Mouse (Mus musculus): ENCODE results near the gene 6030468B19Rik. TPM values are rescaled to one million over a fixed set of nuclear protein-coding genes. Genes with fewer than 3 reads are reported as not detected.

The 6030468B19Rik gene
- polyA plus RNA-seq (2014; fragmentation: Nextera tagmentation; extraction: Ambion mirVana): 0.65 and 0.91 TPM in 2 replicates

- WGBS: 67% methylated on average over 9 of the region's 9 CpGs
- ATAC-seq (ENCODE audit: insufficient read depth, low FRiP score, low TSS enrichment): no peak
- Histone ChIP-seq H3K27me3 (ENCODE audit: control insufficient read depth, insufficient read depth, low read length) (no peaks in the 10 kb centered on the region), H3K4me3 (ENCODE audit: low read depth, low read length) (no peak within 1 kb of the TSS), H3K9ac (ENCODE audit: low read length) (no peak within 1 kb of the TSS), H3K4me2 (ENCODE audit: low read depth) (no peak within 1 kb of the TSS), H3K36me3 (ENCODE audit: control insufficient read depth, insufficient read depth, low read length) (no peaks in the 10 kb centered on the region), H3K4me1 (ENCODE audit: control insufficient read depth, insufficient read depth, low read length) (no peaks in the 10 kb centered on the region), H3K9me3 (ENCODE audit: control insufficient read depth, low read length) (no peaks in the 10 kb centered on the region), H3K27ac (ENCODE audit: low read depth, low read length) (no peak within 1 kb of the TSS)
- DNase-seq (ENCODE audit: low spot score): no peak
Measured at GRCm38 (mm10) chr11:117797511-117798159, at the start of gene 6030468B19Rik. TSS of gene 6030468B19Rik (plus strand) at chr11:117797660.

GRCm38 (mm10) chr11:117748628-117749027, 48.8 kb upstream of the 6030468B19Rik start:
- no peak overlapping the region for H3K4me2 ChIP-seq (ENCODE audit: low read depth)
- no peak overlapping the region for H3K4me3 ChIP-seq (ENCODE audit: low read depth, low read length)
- no peaks in the 10 kb centered on the region for H3K4me1 ChIP-seq (ENCODE audit: control insufficient read depth, insufficient read depth, low read length)
- no peak overlapping the region for H3K27ac ChIP-seq (ENCODE audit: low read depth, low read length)
- no peaks in the 10 kb centered on the region for H3K27me3 ChIP-seq (ENCODE audit: control insufficient read depth, insufficient read depth, low read length)
- WGBS: 84% methylated on average over 4 of the region's 4 CpGs
- H3K9ac ChIP-seq (ENCODE audit: low read length): no peak overlapping the region
- ATAC-seq (ENCODE audit: insufficient read depth, low FRiP score, low TSS enrichment) (no peak), DNase-seq (ENCODE audit: low spot score) (no peak)
- H3K36me3 ChIP-seq (ENCODE audit: control insufficient read depth, insufficient read depth, low read length): peaks cover 27% of the 10 kb centered on the region
- no peaks in the 10 kb centered on the region for H3K9me3 ChIP-seq (ENCODE audit: control insufficient read depth, low read length)

- H3K9ac ChIP-seq (ENCODE audit: low read length): no peak overlapping the region
- H3K4me3 ChIP-seq (ENCODE audit: low read depth, low read length): no peak overlapping the region
- DNase-seq (ENCODE audit: low spot score): no peak
- 89% methylated on average over 10 of the region's 10 CpGs for WGBS
- no peak for ATAC-seq (ENCODE audit: insufficient read depth, low FRiP score, low TSS enrichment)
- H3K36me3 ChIP-seq (ENCODE audit: control insufficient read depth, insufficient read depth, low read length): peaks cover 27% of the 10 kb centered on the region
- no peaks in the 10 kb centered on the region for H3K9me3 ChIP-seq (ENCODE audit: control insufficient read depth, low read length)
- H3K4me1 ChIP-seq (ENCODE audit: control insufficient read depth, insufficient read depth, low read length): no peaks in the 10 kb centered on the region
- no peak overlapping the region for H3K4me2 ChIP-seq (ENCODE audit: low read depth)
- H3K27ac ChIP-seq (ENCODE audit: low read depth, low read length): no peak overlapping the region
- no peaks in the 10 kb centered on the region for H3K27me3 ChIP-seq (ENCODE audit: control insufficient read depth, insufficient read depth, low read length)
Measured at GRCm38 (mm10) chr11:117749414-117749813, 48.0 kb upstream of the 6030468B19Rik start.

GRCm38 (mm10) chr11:117751544-117751943, 45.9 kb upstream of the 6030468B19Rik start:
- peaks cover 38% of the 10 kb centered on the region for H3K36me3 ChIP-seq (ENCODE audit: control insufficient read depth, insufficient read depth, low read length)
- H3K9ac ChIP-seq (ENCODE audit: low read length): no peak overlapping the region
- no peak overlapping the region for H3K4me2 ChIP-seq (ENCODE audit: low read depth)
- H3K4me3 ChIP-seq (ENCODE audit: low read depth, low read length): no peak overlapping the region
- H3K9me3 ChIP-seq (ENCODE audit: control insufficient read depth, low read length): no peaks in the 10 kb centered on the region
- no peaks in the 10 kb centered on the region for H3K27me3 ChIP-seq (ENCODE audit: control insufficient read depth, insufficient read depth, low read length)
- no peaks in the 10 kb centered on the region for H3K4me1 ChIP-seq (ENCODE audit: control insufficient read depth, insufficient read depth, low read length)
- no peak overlapping the region for H3K27ac ChIP-seq (ENCODE audit: low read depth, low read length)
- 90% methylated on average over 6 of the region's 6 CpGs for WGBS
- ATAC-seq (ENCODE audit: insufficient read depth, low FRiP score, low TSS enrichment): no peak
- DNase-seq (ENCODE audit: low spot score): no peak

GRCm38 (mm10) chr11:117755891-117756290, 41.6 kb upstream of the 6030468B19Rik start:
- no peak for ATAC-seq (ENCODE audit: insufficient read depth, low FRiP score, low TSS enrichment)
- no peak for DNase-seq (ENCODE audit: low spot score)
- Histone ChIP-seq H3K36me3 (ENCODE audit: control insufficient read depth, insufficient read depth, low read length) (peaks cover 38% of the 10 kb centered on the region), H3K9me3 (ENCODE audit: control insufficient read depth, low read length) (no peaks in the 10 kb centered on the region), H3K4me1 (ENCODE audit: control insufficient read depth, insufficient read depth, low read length) (no peaks in the 10 kb centered on the region), H3K4me2 (ENCODE audit: low read depth) (no peak overlapping the region), H3K27ac (ENCODE audit: low read depth, low read length) (no peak overlapping the region), H3K9ac (ENCODE audit: low read length) (no peak overlapping the region), H3K27me3 (ENCODE audit: control insufficient read depth, insufficient read depth, low read length) (no peaks in the 10 kb centered on the region), H3K4me3 (ENCODE audit: low read depth, low read length) (no peak overlapping the region)
- 99% methylated on average over 7 of the region's 7 CpGs for WGBS

GRCm38 (mm10) chr11:117759267-117759666, 38.2 kb upstream of the 6030468B19Rik start:
- WGBS: 92% methylated on average over 10 of the region's 10 CpGs

GRCm38 (mm10) chr11:117760374-117761119, 36.9 kb upstream of the 6030468B19Rik start:
- WGBS: 95% methylated on average over 26 of the region's 26 CpGs
- no peaks in the 10 kb centered on the region for H3K27me3 ChIP-seq (ENCODE audit: control insufficient read depth, insufficient read depth, low read length)
- H3K9me3 ChIP-seq (ENCODE audit: control insufficient read depth, low read length): no peaks in the 10 kb centered on the region
- no peaks in the 10 kb centered on the region for H3K4me1 ChIP-seq (ENCODE audit: control insufficient read depth, insufficient read depth, low read length)
- no peak overlapping the region for H3K4me2 ChIP-seq (ENCODE audit: low read depth)
- DNase-seq (ENCODE audit: low spot score): no peak
- H3K36me3 ChIP-seq (ENCODE audit: control insufficient read depth, insufficient read depth, low read length): peaks cover 36% of the 10 kb centered on the region
- no peak overlapping the region for H3K4me3 ChIP-seq (ENCODE audit: low read depth, low read length)
- H3K9ac ChIP-seq (ENCODE audit: low read length): no peak overlapping the region
- no peak overlapping the region for H3K27ac ChIP-seq (ENCODE audit: low read depth, low read length)
- no peak for ATAC-seq (ENCODE audit: insufficient read depth, low FRiP score, low TSS enrichment)

More at GRCm38 (mm10) chr11:117759267-117759666, 38.2 kb upstream of the 6030468B19Rik start:
- Histone ChIP-seq H3K36me3 (ENCODE audit: control insufficient read depth, insufficient read depth, low read length) (peaks cover 38% of the 10 kb centered on the region), H3K9ac (ENCODE audit: low read length) (no peak overlapping the region), H3K4me1 (ENCODE audit: control insufficient read depth, insufficient read depth, low read length) (no peaks in the 10 kb centered on the region), H3K4me2 (ENCODE audit: low read depth) (no peak overlapping the region), H3K27me3 (ENCODE audit: control insufficient read depth, insufficient read depth, low read length) (no peaks in the 10 kb centered on the region), H3K4me3 (ENCODE audit: low read depth, low read length) (no peak overlapping the region), H3K27ac (ENCODE audit: low read depth, low read length) (no peak overlapping the region), H3K9me3 (ENCODE audit: control insufficient read depth, low read length) (no peaks in the 10 kb centered on the region)
- DNase-seq (ENCODE audit: low spot score): no peak
- no peak for ATAC-seq (ENCODE audit: insufficient read depth, low FRiP score, low TSS enrichment)

GRCm38 (mm10) chr11:117761801-117762200, 35.7 kb upstream of the 6030468B19Rik start:
- no peak overlapping the region for H3K4me3 ChIP-seq (ENCODE audit: low read depth, low read length)
- H3K9ac ChIP-seq (ENCODE audit: low read length): no peak overlapping the region
- DNase-seq (ENCODE audit: low spot score): no peak
- no peak for ATAC-seq (ENCODE audit: insufficient read depth, low FRiP score, low TSS enrichment)
- no peaks in the 10 kb centered on the region for H3K9me3 ChIP-seq (ENCODE audit: control insufficient read depth, low read length)
- 93% methylated on average over 13 of the region's 13 CpGs for WGBS
- H3K27me3 ChIP-seq (ENCODE audit: control insufficient read depth, insufficient read depth, low read length): no peaks in the 10 kb centered on the region
- H3K27ac ChIP-seq (ENCODE audit: low read depth, low read length): no peak overlapping the region
- H3K4me2 ChIP-seq (ENCODE audit: low read depth): no peak overlapping the region
- H3K36me3 ChIP-seq (ENCODE audit: control insufficient read depth, insufficient read depth, low read length): peaks cover 29% of the 10 kb centered on the region
- H3K4me1 ChIP-seq (ENCODE audit: control insufficient read depth, insufficient read depth, low read length): no peaks in the 10 kb centered on the region

- Histone ChIP-seq H3K4me2 (ENCODE audit: low read depth) (no peak overlapping the region), H3K9ac (ENCODE audit: low read length) (no peak overlapping the region), H3K4me1 (ENCODE audit: control insufficient read depth, insufficient read depth, low read length) (no peaks in the 10 kb centered on the region), H3K4me3 (ENCODE audit: low read depth, low read length) (no peak overlapping the region), H3K36me3 (ENCODE audit: control insufficient read depth, insufficient read depth, low read length) (peaks cover 29% of the 10 kb centered on the region), H3K27me3 (ENCODE audit: control insufficient read depth, insufficient read depth, low read length) (no peaks in the 10 kb centered on the region), H3K27ac (ENCODE audit: low read depth, low read length) (no peak overlapping the region), H3K9me3 (ENCODE audit: control insufficient read depth, low read length) (no peaks in the 10 kb centered on the region)
- 92% methylated on average over 12 of the region's 12 CpGs for WGBS
- ATAC-seq (ENCODE audit: insufficient read depth, low FRiP score, low TSS enrichment) (no peak), DNase-seq (ENCODE audit: low spot score) (no peak)
Measured at GRCm38 (mm10) chr11:117762246-117762645, 35.2 kb upstream of the 6030468B19Rik start.

Measured in neural tube, embryonic 11.5 days (tissue).